Mouse (Mus musculus) adrenal gland, adult (tissue): ENCODE data around the gene Rchy1.

Experiments
- DNase-seq, 2 experiments: peaks; one replicate each; pipeline ENCODE4 v3.0.0; 2022 to 2023; ENCODE audit warnings: low spot score in 1 of 2; ENCODE audit not compliant: inconsistent age in 2 of 2

The Rchy1 gene

DNA sequence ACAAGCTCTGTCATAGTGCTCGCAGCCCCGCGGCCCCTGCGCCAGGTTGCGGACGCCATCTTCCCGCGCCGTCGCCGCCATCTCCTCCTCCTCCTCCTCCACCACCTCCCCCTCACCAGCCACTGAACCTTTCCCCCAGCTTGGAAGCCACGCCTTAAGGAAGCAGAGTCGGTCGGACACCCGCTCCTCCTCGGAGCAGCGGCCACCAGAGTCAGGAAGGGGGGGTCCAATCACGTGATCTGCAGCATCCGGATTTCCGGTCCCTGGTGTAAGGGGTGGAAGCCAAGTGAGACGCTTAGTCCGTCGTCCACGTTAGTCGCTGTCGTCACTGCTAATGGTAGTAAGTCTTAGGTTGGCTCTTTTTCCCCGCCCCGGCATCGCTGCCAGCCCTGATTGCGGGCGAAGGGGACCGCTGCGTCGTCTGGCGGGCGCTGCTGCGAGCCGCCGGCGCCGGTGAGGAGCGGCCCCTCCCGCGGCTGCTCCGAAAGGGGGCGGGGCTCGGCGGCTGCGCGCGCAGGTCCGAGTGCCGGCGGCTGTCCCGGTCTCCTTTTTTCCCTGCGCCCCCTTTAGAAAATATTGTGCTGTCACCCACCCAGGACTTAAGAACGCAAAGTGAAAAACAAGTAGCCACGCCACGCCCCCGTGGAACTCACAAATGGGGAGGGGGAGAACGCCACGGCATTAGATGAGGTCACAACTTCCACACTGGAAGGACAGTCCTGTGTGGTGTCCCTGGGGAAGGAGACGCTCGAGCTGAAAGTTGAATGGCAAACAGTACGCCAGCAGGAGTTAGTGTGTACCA lies at the start of gene Rchy1:
TSS of gene Rchy1 (minus strand) at position 430 of the 802 bp plus-strand sequence.
- peak; percentile 97 to 99 for DNase-seq

DNA sequence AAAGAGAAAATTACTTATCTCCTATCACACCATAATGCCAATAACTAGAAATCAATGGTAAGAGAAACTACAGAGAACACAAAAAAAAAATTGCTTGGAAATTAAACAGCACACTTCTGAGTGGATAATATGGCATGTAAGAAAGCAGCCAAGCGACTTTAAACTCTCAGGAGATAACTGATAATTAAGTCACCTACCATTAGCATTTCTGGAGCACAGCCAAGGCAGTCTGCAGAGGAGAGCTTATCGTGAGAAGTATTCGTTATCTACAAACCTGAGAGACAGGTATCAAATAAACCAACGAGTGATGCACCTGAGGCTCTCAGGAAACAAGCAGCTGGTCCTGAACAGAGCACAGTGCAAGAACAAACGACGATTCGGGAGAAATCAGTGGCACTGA lies 48.9 kb upstream of the Rchy1 start:
- no peak for DNase-seq

DNA sequence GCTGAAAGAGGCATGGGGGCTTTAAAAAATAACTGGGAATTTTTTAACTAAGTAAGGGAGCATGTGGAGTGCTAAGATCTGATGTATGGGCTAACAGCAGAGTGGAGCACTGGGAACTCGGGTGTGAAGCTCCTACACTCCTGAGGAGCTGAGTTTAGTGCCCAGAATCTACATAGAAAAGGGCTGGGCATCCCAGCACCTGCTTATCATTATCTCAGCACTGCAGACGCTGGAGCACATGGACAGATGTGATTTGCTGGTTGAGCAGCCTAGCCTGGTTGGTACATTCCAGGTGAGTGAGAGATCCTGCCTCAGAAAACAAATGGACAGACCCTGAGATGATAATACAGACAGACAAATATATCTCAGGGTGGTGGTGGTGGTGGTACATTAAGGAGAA lies 47.0 kb upstream of the Rchy1 start:
- DNase-seq, result no peak

DNA sequence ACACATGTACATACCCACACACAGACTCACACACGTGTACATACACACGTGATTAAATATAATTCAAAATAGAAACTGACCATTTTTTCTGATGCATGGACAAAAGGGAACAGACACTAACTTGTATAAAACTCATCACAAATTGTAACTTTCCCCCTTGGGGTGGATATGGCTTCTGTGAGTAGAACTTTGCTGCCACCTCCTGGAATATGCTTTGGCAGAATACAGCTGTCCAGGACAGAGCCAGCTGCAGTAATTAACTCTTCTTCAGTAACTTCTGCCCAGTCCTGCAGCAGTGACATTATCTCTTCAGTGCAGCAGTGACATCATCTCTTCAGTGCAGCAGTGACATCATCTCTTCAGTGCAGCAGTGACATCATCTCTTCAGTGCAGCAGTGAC lies 40.1 kb upstream of the Rchy1 start:
- DNase-seq, result peak in 1 of 2 experiments; percentile 61

DNA sequence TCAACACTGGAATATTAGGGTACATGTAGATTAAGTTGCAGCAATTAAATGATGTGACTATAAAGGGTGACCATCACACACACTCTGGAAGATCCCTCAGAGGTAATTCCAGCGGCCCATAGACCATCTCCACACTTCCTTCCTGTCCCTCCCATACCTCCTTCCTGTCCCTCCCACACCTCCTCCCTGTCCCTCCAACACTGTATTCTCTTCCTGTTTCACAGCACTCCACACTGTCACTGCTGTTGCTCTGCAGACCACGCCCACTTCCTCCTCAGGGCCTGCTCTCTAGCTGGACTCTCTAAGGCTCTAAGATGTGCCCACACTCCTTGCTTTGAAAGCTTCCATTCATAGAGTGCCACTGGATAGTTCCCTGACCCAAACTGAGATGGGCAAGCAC lies 37.9 kb upstream of the Rchy1 start:
- peak; percentile 4 to 28 for DNase-seq

DNA sequence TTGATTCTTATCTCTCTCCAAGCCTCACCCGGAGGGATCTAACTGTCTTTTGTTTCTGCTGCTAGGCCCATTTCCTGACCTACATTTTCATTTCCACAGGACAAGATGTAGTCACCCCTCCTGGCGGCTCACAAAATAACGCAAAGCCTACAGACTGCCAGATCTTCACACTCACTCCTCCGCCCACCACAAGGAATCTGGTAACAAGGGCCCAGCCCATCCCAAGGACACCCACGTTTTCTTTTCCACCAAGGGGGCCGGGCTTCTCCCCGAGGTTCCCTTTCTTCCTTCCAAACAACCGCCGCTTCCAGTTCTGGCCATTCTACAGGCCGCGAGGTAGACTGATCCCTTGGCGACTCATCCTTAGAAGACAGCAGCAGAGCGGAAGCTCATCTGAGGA lies 31.7 kb upstream of the Rchy1 start:
- DNase-seq, result peak; percentile 9 to 46

DNA sequence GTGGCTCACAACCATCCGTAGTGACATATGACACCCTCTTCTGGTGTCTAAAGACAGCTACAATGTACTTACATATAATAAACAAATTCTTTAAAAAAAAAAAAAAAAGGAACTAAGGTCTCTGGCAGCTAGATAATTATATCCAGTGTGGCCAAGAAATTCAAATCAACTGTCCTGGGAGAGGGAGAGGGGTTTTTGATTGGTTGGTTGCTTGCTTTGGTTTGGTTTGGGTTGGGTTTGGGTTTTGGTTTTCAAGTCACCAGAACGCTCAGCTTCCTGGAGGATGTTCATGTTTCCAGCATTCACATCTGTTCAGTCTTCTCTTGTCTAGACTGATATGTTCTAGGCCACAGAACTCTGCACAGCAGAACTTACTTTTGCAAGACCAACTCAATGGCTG lies 30.2 kb upstream of the Rchy1 start:
- DNase-seq, result no peak

DNA sequence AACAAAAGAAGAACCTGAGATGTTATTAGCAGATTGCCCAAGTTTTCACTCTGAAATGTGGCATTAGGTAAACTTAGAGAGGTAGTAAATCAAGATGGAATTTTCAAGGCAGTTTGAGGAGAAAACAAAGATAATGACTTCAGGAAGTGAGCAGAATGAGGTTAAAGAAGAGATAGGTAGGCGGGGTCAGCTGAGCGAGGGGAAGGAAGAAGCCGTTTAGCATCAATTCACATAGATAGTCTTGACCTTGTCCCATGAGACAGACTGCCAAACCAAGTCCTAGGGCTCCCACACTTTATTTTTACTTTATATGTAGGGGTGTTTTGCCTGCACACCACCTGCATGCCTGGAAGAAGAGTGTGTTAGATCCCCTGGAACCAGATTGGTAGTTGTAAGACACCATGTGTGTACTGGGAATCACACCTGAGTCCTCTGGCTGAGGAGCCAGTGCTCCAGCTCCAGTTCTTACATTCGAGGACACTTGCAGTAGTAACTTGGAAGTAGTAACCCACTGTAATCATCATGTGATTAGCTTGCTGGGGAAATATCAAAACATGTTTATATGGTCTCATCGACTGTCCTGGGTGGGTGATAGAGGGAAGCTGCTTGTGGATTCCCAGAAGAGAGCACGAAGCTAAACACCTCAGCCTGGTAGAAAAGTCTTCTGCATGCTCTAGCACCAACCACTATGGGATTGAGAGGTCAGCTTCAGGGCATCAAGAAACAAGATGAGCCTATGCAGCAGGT lies 28.5 kb upstream of the Rchy1 start:
- DNase-seq, result no peak

DNA sequence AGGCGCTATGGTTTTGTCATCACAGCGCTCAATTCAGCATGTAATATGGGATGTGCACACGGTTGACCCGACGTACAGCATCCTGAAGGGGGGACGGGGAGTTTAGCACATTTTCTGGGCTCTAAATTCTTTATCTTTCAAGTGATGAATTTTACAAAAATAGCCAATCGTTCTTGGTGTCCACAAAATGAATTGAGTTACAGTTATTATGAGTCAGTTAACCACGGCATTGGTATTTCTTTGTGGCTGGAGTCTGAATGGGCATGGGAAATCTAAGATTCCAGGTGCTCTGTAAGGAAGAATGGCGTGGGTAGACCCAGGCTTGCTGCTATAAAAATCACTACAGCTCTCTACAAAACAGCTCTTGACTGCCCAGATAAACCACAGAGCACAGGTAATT lies 26.4 kb upstream of the Rchy1 start:
- no peak for DNase-seq

DNA sequence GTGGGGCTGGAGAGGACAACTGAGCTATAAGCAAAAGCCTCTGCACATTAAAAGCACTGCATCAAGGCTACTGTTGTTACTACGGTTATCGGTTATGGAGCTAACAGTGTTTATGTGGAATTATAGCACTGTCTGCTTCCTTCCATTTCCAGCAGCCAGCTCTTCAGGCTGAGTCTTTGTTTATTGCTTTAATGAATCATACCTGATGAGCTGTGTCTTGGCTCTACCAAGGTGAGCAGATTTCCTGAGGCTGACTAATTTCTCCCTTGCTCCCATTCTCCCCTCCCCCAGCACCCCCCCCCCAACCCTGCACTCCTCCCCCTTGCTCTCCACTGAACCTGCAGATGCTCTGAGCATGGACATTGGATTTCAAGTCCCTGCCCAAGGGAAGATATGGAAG lies 24.9 kb upstream of the Rchy1 start:
- DNase-seq, result no peak

DNA sequence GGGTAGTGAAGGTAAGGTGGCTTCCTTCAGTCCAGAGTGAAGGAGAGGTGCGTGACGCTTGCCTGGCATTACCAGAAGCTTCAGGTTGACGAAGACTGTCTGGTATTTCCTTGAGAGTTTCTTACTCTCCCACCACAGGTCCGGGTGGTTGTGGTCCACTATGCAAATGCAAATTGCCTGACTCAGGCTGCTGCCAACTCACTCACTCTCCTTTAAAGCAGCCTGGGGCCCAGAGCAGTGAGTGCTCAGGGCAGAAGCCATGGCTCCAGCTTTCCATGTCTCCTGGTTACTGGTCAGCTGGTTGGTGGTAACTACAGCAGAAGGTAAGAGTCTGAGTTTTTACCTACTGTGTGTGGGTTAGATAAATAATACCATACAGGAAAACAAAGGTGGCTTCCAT lies 24.4 kb upstream of the Rchy1 start, which contains the start of gene Odaph:
TSS of gene Odaph (plus strand) at position 240 of the 400 bp plus-strand sequence.
- DNase-seq, result no peak

DNA sequence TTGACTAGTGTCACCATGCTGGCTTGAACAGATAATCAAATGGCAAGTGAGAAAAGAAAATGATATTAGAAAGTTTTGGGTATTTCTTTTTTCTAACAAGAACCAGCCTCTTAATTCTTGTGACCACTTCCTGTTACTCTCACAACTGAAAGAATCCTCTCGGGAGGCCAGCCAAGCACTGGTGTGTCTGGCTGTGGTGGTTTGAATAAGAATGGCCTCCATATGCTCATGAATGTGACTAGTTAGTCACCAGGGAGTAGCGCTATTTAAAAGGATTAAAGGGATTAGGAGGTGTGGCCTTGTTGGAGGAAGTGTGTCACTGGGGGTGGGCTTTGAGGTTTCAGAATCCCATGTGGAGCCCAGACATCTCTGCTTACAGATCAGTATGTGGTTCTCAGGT lies 22.9 kb upstream of the Rchy1 start:
- DNase-seq, result no peak

DNA sequence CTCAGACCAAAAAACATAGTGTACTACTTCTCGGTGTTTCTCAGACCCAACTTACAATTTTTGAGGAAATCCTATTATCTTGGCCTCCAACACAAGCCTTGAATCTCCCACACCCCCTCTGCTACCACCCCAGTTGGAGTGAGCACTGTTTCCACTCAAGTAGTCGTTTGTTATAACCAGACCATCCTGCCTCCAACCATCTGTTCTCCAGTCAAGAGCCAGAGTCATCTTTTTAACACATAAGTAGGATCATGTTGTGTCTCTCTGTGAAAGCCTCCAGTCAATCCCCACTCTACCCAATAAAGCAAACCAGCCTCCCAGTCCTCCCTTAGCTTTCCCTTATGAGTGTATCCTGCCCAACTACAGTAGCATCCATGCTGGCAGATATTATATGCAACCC lies 20.6 kb upstream of the Rchy1 start:
- no peak for DNase-seq

DNA sequence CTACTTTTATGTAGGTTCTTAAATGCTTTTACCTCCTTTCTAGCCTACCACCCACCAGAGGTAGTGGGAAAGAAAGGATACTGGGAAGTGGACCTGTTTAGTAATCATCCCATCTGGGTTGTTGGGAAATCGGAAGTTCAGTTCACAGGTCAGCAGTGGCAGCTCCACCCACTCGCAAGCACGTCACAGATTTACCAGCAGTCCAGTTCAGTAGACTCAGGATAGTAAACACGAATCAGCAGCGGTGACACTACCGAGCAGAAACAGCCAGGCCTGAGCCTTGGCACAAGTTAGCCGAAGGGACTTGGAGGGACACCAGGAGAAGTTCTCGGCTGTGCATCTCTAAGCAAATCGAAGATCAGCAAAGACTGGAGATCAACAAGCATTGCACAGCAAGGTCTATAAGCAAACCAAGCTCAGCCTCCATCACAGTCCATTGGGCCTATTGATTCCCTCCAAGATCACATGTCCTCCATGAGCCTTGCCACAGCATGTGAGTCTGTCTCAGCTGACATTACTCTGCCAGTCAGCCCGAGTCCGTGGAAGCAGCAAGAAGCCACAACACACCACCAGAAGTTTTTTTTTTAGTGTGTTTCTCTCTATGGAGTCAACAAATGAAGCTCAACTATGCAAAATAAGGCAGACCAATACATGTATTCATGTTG lies 18.4 kb upstream of the Rchy1 start:
- no peak for DNase-seq

DNA sequence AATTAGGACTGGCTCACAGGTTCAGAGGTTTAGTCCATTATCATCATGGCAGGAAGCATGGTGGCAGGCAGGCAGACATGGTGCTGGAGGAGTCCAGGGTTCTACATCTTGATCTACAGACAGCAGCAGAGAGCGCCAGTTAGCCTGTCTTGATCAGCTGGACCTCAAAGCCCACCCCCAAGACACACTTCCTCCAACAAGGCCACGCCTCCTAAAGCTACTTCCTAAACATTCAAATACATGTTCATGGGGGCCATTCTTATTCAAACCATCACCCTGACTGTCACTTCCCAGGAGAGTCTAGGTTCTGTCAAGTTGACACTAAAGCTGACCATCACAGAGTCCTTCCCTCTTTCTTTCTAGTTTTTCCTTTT lies 14.5 kb upstream of the Rchy1 start:
- DNase-seq, result no peak

DNA sequence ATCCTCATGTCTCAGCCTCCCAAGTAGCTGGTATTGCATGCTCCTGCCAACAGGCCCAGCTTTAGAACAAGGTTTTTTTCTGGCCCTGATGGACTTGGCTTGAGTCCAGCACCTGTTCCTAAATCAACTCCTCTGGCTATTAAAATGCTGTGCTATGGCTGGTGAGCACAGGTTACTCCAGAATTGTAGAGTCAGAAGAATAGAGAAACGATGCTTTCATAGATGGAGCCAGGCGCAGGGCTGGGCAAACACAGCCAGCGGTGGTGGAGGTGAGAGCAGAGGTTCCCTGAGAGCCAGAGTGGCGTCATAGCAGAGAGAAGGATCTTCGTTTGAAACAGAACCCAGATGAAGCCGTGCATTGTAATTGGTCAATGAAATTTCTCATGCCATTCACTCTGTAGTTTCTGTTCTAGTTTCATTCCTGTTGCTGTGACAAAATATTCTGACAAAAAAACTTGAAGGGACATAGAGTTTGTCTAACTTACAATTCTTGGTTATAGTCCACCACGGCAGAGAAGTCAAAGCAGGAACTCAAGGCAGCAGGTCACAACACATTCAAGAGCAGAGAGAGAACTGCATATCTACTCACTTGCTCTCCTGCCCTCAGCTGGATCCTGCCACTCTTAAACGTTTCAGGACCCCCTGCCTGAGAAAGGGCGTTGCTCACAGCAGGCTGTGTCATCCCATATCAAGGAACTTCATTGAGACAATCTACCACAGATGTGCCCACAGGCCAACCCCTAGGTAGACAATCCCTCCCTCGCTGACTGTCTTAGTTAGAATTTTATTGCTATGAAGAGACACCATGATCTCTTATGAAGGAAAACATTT lies 13.9 kb upstream of the Rchy1 start:
- DNase-seq, result no peak

DNA sequence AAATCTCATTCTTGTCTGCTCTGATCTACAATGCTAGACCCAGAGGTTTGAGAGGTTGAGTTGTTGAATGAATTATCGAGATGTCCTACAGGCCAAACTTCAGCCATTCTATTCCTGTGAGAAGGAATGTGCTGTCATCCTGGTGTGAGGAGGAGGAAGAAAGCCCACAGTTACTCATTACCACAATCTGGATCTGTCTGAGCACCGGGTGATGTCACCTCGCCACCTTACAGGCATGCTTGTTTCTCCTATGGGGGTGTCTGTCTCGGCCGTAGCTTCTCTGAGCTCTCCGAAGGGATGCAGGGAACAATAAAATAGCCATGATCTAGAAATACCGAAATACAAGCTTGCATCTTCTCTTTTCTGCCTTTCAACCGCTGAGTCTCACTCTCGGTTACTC lies 12.9 kb upstream of the Rchy1 start:
- DNase-seq, result no peak

DNA sequence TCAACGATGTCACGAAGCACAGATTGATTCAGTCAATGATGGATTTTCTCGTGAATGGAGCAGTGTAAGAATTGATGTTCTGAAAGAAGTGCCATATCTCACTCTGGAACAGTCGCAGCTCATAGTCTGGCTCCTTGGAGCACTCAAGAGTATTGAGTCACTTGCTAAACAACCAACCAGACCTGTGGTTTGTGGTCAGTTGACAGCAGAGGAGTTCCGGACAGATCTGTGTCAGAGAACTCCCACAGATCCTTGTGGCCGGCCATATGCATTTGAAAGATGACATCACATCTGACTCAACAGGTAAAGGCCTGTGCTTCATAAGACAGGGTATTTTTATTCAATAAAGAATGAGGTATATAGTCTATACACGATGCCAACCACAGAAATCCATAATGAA lies 11.1 kb upstream of the Rchy1 start:
- no peak for DNase-seq

DNA sequence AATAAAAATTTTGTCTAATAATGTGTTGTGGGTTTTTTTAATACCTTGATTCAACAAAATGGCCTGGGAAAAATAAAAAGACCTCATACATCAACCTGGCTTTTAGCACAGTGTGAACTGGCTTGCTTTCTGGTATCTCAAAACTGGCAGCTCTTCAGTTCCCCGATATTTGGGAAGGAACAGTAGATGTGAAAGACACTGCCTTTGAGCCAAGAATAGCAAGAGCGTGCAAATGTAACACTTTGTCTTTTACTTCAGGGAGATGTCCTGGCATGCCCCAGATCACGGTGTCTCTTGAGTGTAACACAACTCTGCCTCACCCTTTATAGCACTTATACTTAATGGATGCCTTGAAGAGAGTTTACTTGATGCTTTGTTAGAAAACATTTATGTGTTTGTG lies 9.2 kb upstream of the Rchy1 start:
- DNase-seq, result no peak

DNA sequence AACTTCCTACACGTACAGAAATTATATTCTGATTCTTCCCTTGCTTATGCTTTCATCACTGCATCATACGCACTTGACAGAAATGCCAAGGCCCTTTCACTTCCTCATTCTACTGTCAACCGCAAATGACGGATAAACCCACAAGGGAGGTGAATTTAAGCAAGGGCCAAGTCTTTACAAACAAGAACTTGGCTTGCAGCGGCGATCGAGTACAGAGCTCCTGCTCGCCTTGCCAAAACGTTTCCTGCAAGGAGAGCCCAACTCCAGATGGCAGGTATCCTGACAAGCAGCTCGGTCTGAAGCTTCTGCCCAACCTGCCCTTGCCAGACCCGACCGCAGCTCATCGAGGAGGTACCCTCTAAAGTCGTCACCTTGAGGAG lies 619 bp downstream of the Rchy1 start:
- DNase-seq, result peak in 1 of 2 experiments; percentile 94

DNA sequence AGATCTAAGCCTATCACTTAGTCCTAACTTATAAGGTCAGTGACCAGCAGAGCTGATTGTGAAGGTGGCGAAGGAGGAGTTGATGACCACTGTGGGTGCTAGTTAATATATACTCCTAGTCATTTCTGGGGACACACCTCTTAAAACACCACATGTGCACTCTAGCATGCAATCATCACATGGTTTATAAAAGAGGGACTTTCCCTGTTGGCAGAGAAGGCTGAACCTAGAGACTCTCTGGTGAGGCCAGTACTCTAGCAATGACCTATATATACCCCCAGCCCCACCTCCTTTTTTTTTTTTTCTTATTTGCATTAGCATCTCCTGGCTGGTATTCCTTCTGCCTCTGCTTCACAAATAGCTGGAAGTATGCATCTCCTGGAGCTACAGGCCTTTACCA lies 1.5 kb downstream of the Rchy1 start:
- peak; percentile 11 to 71 for DNase-seq
